26 mouse cellular contexts compared by ENCODE assay signal in the genomic region with DNA sequence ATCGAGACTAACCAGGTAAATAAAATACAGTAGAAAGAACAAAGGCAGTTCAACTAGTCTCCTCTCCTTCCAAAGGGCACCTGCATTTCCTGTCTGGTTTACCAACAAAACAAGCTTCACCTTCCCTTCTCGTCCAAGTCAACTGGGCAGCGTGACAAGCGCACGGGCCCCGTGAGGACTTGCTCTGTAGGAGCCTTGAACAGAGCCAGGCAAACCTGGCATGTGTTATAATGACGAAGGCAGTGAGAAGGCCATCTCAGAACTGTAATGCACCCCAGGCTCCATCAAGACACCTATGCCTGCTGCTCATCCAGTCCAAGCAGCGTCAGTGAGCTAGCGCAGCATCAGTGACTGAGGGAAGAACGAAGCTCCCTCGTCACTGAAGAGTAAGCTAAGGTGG. TPM values are rescaled to one million over a fixed set of nuclear protein-coding genes. Genes with fewer than 3 reads are reported as not detected.
DNase-seq lines count a peak whose midpoint lies in the region; TF ChIP-seq lines count a peak whose summit lies in the region.
"Had no signal": no experiment of that assay in that cellular context is flagged by ENCODE, and none has a peak within 500 bp of the region (broad histone marks: within the 10 kb centered on the region; RNA-seq: fewer than 3 reads in every experiment).

No protein-coding gene starts in this region.

- TF ChIP-seq CTCF in cerebellum, adult 2 months (IDR thresholded peaks at IDR 0.05; ENCODE audit: borderline replicate concordance, insufficient read depth, low read depth, low read length), result no peak

- no peaks in the 10 kb centered on the region for H3K27me3 ChIP-seq in cerebellum, adult 2 months (ENCODE audit: control insufficient read depth, insufficient read depth, low read length)
- H3K27me3 ChIP-seq: neural tube, embryonic 13.5 days had no signal

- H3K4me1 ChIP-seq in cerebellum, adult 2 months (ENCODE audit: control insufficient read depth, insufficient read depth, low read length), result peaks cover 15% of the 10 kb centered on the region
- H3K4me1 ChIP-seq: forebrain, embryonic 10.5 days; limb, embryonic 10.5 days had no signal

- 29% methylated on average over 11 of the region's 11 CpGs for WGBS in cerebellum, adult 2 months

- H3K4me3 ChIP-seq in cerebellum, adult 2 months (replicated peaks; ENCODE audit: insufficient read depth, low read depth, low read length), result no peak overlapping the region
- H3K4me3 ChIP-seq: forebrain, embryonic 10.5 days; limb, embryonic 10.5 days; neural tube, embryonic 13.5 days had no signal

- H3K27ac ChIP-seq in cerebellum, adult 2 months (ENCODE audit: insufficient read depth, low read length), result peak overlapping the region; percentile 35; the same call in 1 of the 2 replicates
- H3K27ac ChIP-seq: forebrain, embryonic 10.5 days; limb, embryonic 10.5 days; neural tube, embryonic 13.5 days had no signal

- peak; percentile 22 for DNase-seq in adrenal gland, postnatal 25 days
- DNase-seq in adrenal gland, postnatal 4 days (ENCODE audit: low spot score in 2 of 2), result no peak
- DNase-seq in right cerebral cortex, postnatal 4 days, result peak; percentile 2
- DNase-seq in right cerebral cortex, adult 2 months (ENCODE audit: low spot score in 2 of 2), result no peak
- peak; percentile 77 to 85 for DNase-seq in cerebellum, adult 2 months
- DNase-seq in cerebellum, postnatal 36 days, result peak; percentile 70 to 74
- DNase-seq in gastrocnemius, postnatal 4 days (ENCODE audit: low spot score in 2 of 2), result no peak
- DNase-seq: gastrocnemius, postnatal 10 days; kidney, adult 11 months; kidney, postnatal 25 days; layer of hippocampus, adult 9-11 months; liver, postnatal 0 days; lung, postnatal 14 days; midbrain, embryonic 14.5 days; right cerebral cortex, adult 18-20 months; thymus, adult 18-20 months had no signal

- TF ChIP-seq POLR2A in cerebellum, adult 2 months (IDR thresholded peaks at IDR 0.05; ENCODE audit: borderline replicate concordance, insufficient read depth, low read length), result no peak

RNA-seq across cellular contexts. Expression of gene Nhlrc3, which starts 12.5 kb away (rescaled TPM):
- 9.5 and 12.4 TPM in 2 replicates for total RNA-seq in adrenal gland, postnatal 25 days (2021)
- total RNA-seq in adrenal gland, postnatal 4 days (2021), result 10 to 100 TPM; 19.1 to 19.4 TPM
- polyA plus RNA-seq in cerebellum, adult 2 months (2012; rRNA removed), result 7.9 and 8.1 TPM in 2 replicates
- total RNA-seq in gastrocnemius, postnatal 4 days (2021), result 1 to 10 TPM; 7.3 to 7.9 TPM

RNA-seq across cellular contexts. Expression of gene Proser1, which starts 12.8 kb away (rescaled TPM):
- 30.8 and 32.0 TPM in 2 replicates for total RNA-seq in adrenal gland, postnatal 25 days (2021)
- total RNA-seq in adrenal gland, postnatal 4 days (2021), result 10 to 100 TPM; 39.8 to 41.4 TPM
- 21.2 and 21.9 TPM in 2 replicates for polyA plus RNA-seq in cerebellum, adult 2 months (2012; rRNA removed)
- total RNA-seq in gastrocnemius, postnatal 4 days (2021), result 10 to 100 TPM; 14.8 to 19.7 TPM

RNA-seq across cellular contexts. Expression of gene Stoml3, which starts 37.8 kb away (rescaled TPM):
- not detected in 2 replicates for total RNA-seq in adrenal gland, postnatal 25 days (2021)
- total RNA-seq in adrenal gland, postnatal 4 days (2021), result not detected
- 0.52 and 0.93 TPM in 2 replicates for polyA plus RNA-seq in cerebellum, adult 2 months (2012; rRNA removed)
- total RNA-seq in gastrocnemius, postnatal 4 days (2021), result not detected
- total RNA-seq: gastrocnemius, postnatal 10 days; heart, adult 8-10 months; liver, adult 2 months; megakaryocyte, adult 5-6 weeks had no signal
- polyA plus RNA-seq: activated CD4-positive, CD25-positive, alpha-beta regulatory T cell, adult 4 months; forebrain, embryonic 10.5 days; G1E; heart, embryonic 16.5 days; hindbrain, embryonic 11.5 days; limb, embryonic 10.5 days; liver, adult 2 months; liver, postnatal 0 days; midbrain, embryonic 14.5 days; neural tube, embryonic 13.5 days had no signal

Comparison
In these comparisons a context has a peak if more than half of its experiments do, and no peak if none do; other contexts are left out.
1. DNase-seq: peak in adrenal gland, postnatal 25 days (single experiment), right cerebral cortex, postnatal 4 days (single experiment), cerebellum, adult 2 months (2 of 2) and cerebellum, postnatal 36 days (2 of 2); none in adrenal gland, postnatal 4 days (0 of 2), right cerebral cortex, adult 2 months (0 of 2) and gastrocnemius, postnatal 4 days (0 of 2).